ENCODE assay signal across 1 mouse cellular context in the genomic region with DNA sequence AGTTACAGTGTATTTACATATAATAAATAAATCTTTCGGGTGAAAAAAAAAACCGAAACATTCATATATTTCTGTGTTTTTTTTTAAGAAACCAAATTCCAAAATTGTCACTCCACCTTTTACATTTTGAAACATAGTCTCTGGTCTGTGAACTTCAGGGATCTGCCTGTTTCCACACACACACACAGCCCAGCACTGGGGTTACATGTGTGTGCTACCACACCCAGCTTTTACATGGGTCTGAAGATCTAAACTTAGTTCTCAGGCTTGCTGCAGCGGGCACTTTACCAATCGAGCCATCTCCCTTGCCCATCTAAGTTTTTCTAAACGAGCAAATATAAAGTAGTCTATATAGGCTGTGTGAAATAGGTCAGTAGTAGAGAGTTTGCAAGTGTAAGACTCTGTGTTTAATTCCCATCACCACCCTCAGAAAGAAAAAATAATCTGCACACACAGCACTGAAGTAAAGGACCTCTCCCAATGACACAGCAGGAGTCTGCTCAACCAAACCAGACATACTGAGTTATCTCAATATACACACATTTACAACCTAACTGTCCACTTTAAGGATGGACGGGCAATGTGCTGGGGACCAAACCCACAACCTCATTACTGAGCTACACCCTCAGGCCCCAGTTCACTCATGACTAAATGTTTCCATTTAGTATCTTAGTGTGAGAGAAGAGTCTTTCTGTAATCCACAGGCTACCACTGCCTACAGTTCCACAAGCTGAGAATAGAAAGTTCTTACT.
TF ChIP-seq lines count a peak whose summit lies in the region.

No protein-coding gene starts in this region.

TF ChIP-seq in MEL, 35 proteins besides CTCF, POLR2A, EP300 and RAD21:
- TF ChIP-seq POLR2AphosphoS2 (IDR thresholded peaks at IDR 0.05; ENCODE audit: low read length) (no peak), MYC (IDR thresholded peaks at IDR 0.05; ENCODE audit: low read depth, low read length) (peak; percentile 38; the same call in 1 of the 2 replicates), BHLHE40 (IDR thresholded peaks at IDR 0.05; ENCODE audit: borderline replicate concordance, low read depth, low read length) (no peak), TAL1 (IDR thresholded peaks at IDR 0.05; ENCODE audit: low read length) (peak; percentile 80), GATA1 (IDR thresholded peaks at IDR 0.05; ENCODE audit: low read depth, low read length) (peak; percentile 57), CHD2 (IDR thresholded peaks at IDR 0.05; ENCODE audit: low read length) (no peak), CHD1 (IDR thresholded peaks at IDR 0.05; ENCODE audit: low read depth, low read length) (no peak), ETS1 (IDR thresholded peaks at IDR 0.05; ENCODE audit: low read depth, low read length) (peak; percentile 48; the same call in 1 of the 2 replicates), RCOR1 (IDR thresholded peaks at IDR 0.05; ENCODE audit: low read depth, low read length) (0 out of 2 replicates have a peak, but pooled peaks have one; percentile 23), ELF1 (IDR thresholded peaks at IDR 0.05; ENCODE audit: low read depth, low read length) (no peak), ZNF384 (IDR thresholded peaks at IDR 0.05; ENCODE audit: low read depth, low read length) (no peak), NRF1 (IDR thresholded peaks at IDR 0.05; ENCODE audit: insufficient read depth, low read depth, low read length, poor library complexity, severe bottlenecking) (no peak), NELFE (IDR thresholded peaks at IDR 0.05; ENCODE audit: low read depth, low read length) (no peak), POLR2AphosphoS5 (IDR thresholded peaks at IDR 0.05; ENCODE audit: borderline replicate concordance, low read depth, low read length) (no peak), MXI1 (IDR thresholded peaks at IDR 0.05; ENCODE audit: low read depth, low read length) (no peak), MAZ (IDR thresholded peaks at IDR 0.05; ENCODE audit: low read depth, low read length) (no peak), MAX (IDR thresholded peaks at IDR 0.05; ENCODE audit: low read length) (no peak), UBTF (IDR thresholded peaks at IDR 0.05; ENCODE audit: borderline replicate concordance, insufficient read depth, low read depth, low read length) (no peak), TCF12 (IDR thresholded peaks at IDR 0.05; ENCODE audit: low read depth, low read length) (peak; percentile 69), USF1 (IDR thresholded peaks at IDR 0.05; ENCODE audit: low read depth, low read length) (no peak), MYB (IDR thresholded peaks at IDR 0.05; ENCODE audit: low read depth, low read length) (peak; percentile 65; the same call in 1 of the 2 replicates), ZKSCAN1 (IDR thresholded peaks at IDR 0.05; ENCODE audit: low read depth, low read length) (no peak), USF2 (IDR thresholded peaks at IDR 0.05; ENCODE audit: borderline replicate concordance in 1 of 2, insufficient read depth in 1 of 2, low read depth in 1 of 2, low read length in 2 of 2) (no peak), HCFC1 (IDR thresholded peaks at IDR 0.05; ENCODE audit: low read depth, low read length) (no peak), MEF2A (IDR thresholded peaks at IDR 0.05; ENCODE audit: extremely low read depth, insufficient replicate concordance, low read depth, low read length, poor library complexity, severe bottlenecking) (no peak), JUND (IDR thresholded peaks at IDR 0.05; ENCODE audit: low read depth, low read length) (no peak), TBP (IDR thresholded peaks at IDR 0.05; ENCODE audit: low read depth, low read length) (no peak), KAT2A (conservative IDR thresholded peaks at IDR 0.05; ENCODE audit: low read depth, low read length) (no peak), GABPA (IDR thresholded peaks at IDR 0.05; ENCODE audit: low read depth, low read length) (no peak), ZC3H11A (IDR thresholded peaks at IDR 0.05; ENCODE audit: low read depth, low read length) (no peak), MAFK (IDR thresholded peaks at IDR 0.05; ENCODE audit: borderline replicate concordance, low read depth, low read length) (no peak), E2F4 (IDR thresholded peaks at IDR 0.05; ENCODE audit: borderline replicate concordance, low read depth, low read length) (no peak), ZMIZ1 (IDR thresholded peaks at IDR 0.05; ENCODE audit: low read depth, low read length) (no peak), SMC3 (IDR thresholded peaks at IDR 0.05; ENCODE audit: low read depth, low read length) (no peak), SIN3A (IDR thresholded peaks at IDR 0.05; ENCODE audit: low read length) (peak; percentile 54)
